Mouse (Mus musculus): ENCODE measurements at regions not wholly inside any gene's neighbourhood (a gene's known extent, or its start where the extent isn't known, plus 50 kb on each side); places are given as distances from the start of the nearest gene placed in this dataset.

DNA sequence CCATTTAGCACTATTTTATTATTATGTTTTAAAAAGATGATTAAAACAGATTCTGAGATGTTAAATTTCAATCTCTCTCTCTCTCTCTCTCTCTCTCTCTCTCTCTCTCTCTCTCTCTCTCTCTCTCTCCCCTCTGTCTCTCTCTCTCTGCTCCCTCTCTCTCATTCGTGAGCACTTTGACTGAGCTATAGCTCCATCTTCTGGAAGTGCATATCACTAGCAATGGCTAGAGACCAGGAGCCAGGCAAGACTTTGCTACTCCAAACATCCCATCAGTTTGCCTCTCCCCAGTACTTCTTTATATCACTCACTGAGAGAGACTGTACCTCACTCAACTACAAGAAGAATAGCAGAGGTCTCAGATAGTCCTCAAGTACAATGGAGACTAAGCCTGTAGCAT is 865.0 kb upstream of the Tenm3 start:
- no peak overlapping the region for H3K4me3 ChIP-seq (replicated peaks)
- no peak overlapping the region for H3K4me2 ChIP-seq
- H3K27ac ChIP-seq = no peak overlapping the region
- no peaks in the 10 kb centered on the region for H3K27me3 ChIP-seq
- no peak for ATAC-seq (replicated peaks; ENCODE audit: low FRiP score)
- 3% methylated on average over 1 of the region's 1 CpGs for WGBS
- no peaks in the 10 kb centered on the region for H3K36me3 ChIP-seq
- no peaks in the 10 kb centered on the region for H3K4me1 ChIP-seq
- no peak overlapping the region for H3K9ac ChIP-seq
- H3K9me3 ChIP-seq (replicated peaks) = no peaks in the 10 kb centered on the region

DNA sequence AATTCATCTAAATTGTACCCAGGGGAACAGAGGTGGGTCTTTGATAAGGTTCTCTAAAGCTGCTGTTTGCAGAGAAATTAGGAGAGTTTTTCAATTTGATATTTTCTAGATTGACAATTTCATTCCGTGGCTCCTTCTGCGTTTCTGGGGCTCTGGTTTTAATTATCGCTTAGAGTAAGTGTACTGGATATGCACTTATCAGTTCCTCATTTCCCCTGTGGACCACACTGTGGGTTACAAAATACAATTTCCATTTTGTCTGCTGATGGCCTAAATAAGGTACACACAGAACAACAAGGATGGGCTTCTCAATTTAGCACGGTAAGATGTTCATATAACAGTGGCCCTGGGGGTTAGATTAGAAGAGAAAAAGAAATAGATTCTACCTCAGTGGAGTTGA is 855.3 kb upstream of the Tenm3 start:
- H3K4me1 ChIP-seq = no peaks in the 10 kb centered on the region
- 88% methylated on average over 4 of the region's 4 CpGs for WGBS
- H3K27me3 ChIP-seq = no peaks in the 10 kb centered on the region
- no peak overlapping the region for H3K9ac ChIP-seq
- ATAC-seq (replicated peaks; ENCODE audit: low FRiP score) = no peak
- H3K36me3 ChIP-seq = no peaks in the 10 kb centered on the region
- H3K27ac ChIP-seq = no peak overlapping the region
- H3K4me3 ChIP-seq (replicated peaks) = no peak overlapping the region
- no peaks in the 10 kb centered on the region for H3K9me3 ChIP-seq (replicated peaks)
- H3K4me2 ChIP-seq = no peak overlapping the region

GRCm38 (mm10) chr8:49696709-49697108 is 853.0 kb upstream of the Tenm3 start:
- no peak overlapping the region for H3K9ac ChIP-seq
- WGBS = 63% methylated on average over 2 of the region's 2 CpGs
- H3K36me3 ChIP-seq = no peaks in the 10 kb centered on the region
- no peak overlapping the region for H3K27ac ChIP-seq
- H3K4me1 ChIP-seq = no peaks in the 10 kb centered on the region
- H3K9me3 ChIP-seq (replicated peaks) = no peaks in the 10 kb centered on the region
- no peak for ATAC-seq (replicated peaks; ENCODE audit: low FRiP score)
- no peaks in the 10 kb centered on the region for H3K27me3 ChIP-seq
- H3K4me2 ChIP-seq = no peak overlapping the region
- no peak overlapping the region for H3K4me3 ChIP-seq (replicated peaks)

Measured in kidney, embryonic 15.5 days (tissue).